ENCODE assay signal across 10 mouse cellular contexts in the genomic region with DNA sequence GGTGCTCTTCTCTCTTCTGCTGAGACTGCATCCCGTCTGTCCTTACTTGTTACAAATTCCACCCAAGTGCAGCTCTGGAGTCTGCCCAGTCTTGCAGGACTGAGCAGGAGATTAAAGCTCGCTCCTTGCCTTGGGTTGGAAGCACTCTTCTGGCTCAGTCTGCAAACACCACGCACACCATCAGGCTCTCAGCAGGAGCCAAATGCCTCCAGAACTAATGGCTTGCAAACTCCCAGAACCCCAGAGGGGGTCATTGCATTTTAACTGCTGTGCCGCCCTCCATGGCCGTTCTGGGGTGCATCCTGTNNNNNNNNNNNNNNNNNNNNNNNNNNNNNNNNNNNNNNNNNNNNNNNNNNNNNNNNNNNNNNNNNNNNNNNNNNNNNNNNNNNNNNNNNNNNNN.
DNase-seq lines count a peak whose midpoint lies in the region; ATAC-seq and TF ChIP-seq lines count a peak whose summit lies in the region.
"Had no signal": no experiment of that assay in that cellular context is flagged by ENCODE, and none has a peak within 500 bp of the region (broad histone marks: within the 10 kb centered on the region; RNA-seq: fewer than 3 reads in every experiment).

No protein-coding gene starts in this region.

- no peak for TF ChIP-seq CTCF in brain, embryonic 14.5 days (IDR thresholded peaks at IDR 0.05; ENCODE audit: borderline replicate concordance, extremely low read depth, insufficient read depth, insufficient read length)

- no peak overlapping the region for H3K9ac ChIP-seq in heart, embryonic 16.5 days (ENCODE audit: low read length)
- no peak overlapping the region for H3K9ac ChIP-seq in embryonic facial prominence, embryonic 15.5 days

- no peak for TF ChIP-seq POLR2A in brain, embryonic 14.5 days (IDR thresholded peaks at IDR 0.05; ENCODE audit: borderline replicate concordance, extremely low read depth, insufficient read depth, insufficient read length, poor library complexity, severe bottlenecking)

- peaks cover 3% of the 10 kb centered on the region for H3K4me1 ChIP-seq in heart, embryonic 16.5 days (ENCODE audit: control insufficient read depth, insufficient read depth, low read length)
- H3K4me1 ChIP-seq in embryonic facial prominence, embryonic 15.5 days, result peaks cover 5% of the 10 kb centered on the region

- H3K4me3 ChIP-seq in heart, embryonic 16.5 days (ENCODE audit: low read length), result no peak overlapping the region
- no peak overlapping the region for H3K4me3 ChIP-seq in embryonic facial prominence, embryonic 15.5 days (replicated peaks)
- H3K4me3 ChIP-seq: erythroblast, embryonic 14.5 days had no signal

- H3K27ac ChIP-seq in heart, embryonic 16.5 days (ENCODE audit: low read length), result no peak overlapping the region
- H3K27ac ChIP-seq in embryonic facial prominence, embryonic 15.5 days (replicated peaks), result no peak overlapping the region

- no peaks in the 10 kb centered on the region for H3K27me3 ChIP-seq in heart, embryonic 16.5 days (ENCODE audit: control insufficient read depth, insufficient read depth, low read length)
- H3K27me3 ChIP-seq in embryonic facial prominence, embryonic 15.5 days, result 0 out of 2 replicates have a peak, but pooled peaks cover 3% of the 10 kb centered on the region

- no peak for ATAC-seq in heart, embryonic 16.5 days (replicated peaks; ENCODE audit: extremely low read depth, insufficient read depth, low FRiP score)
- ATAC-seq in embryonic facial prominence, embryonic 15.5 days (ENCODE audit: insufficient number of reproducible peaks, low FRiP score, low TSS enrichment, low read depth), result no peak

- intact Hi-C loops in heart, postnatal 36 days (cut with DNase I), result loop anchor here (5.0 kb wide), 2 partner anchors 750 to 810 kb away; no protein-coding TSS in a partner anchor
- intact Hi-C loops in gastrocnemius, postnatal 36 days (cut with DNase I), result loop anchor here (5.0 kb wide), 1 partner anchor 265 kb away; no protein-coding TSS in a partner anchor

- peak overlapping the region; percentile 41 for H3K4me2 ChIP-seq in heart, embryonic 16.5 days (ENCODE audit: low read depth, low read length)
- peak overlapping the region; percentile 25; the same call in 1 of the 2 replicates for H3K4me2 ChIP-seq in embryonic facial prominence, embryonic 15.5 days (replicated peaks)

- DNase-seq in heart, postnatal 36 days, result no peak
- peak; percentile 58 for DNase-seq in brain, embryonic 14.5 days (ENCODE audit: low read depth)
- peak; percentile 36 for DNase-seq in mesoderm, embryonic 11.5 days (ENCODE audit: low read depth, low spot score)
- no peak for DNase-seq in gastrocnemius, postnatal 36 days
- DNase-seq in gastrocnemius, adult 18-20 months (ENCODE audit: low spot score), result no peak
- no peak for DNase-seq in adrenal gland, postnatal 4 days (ENCODE audit: low spot score in 2 of 2)
- DNase-seq: spleen, adult 18-20 months had no signal

- no peaks in the 10 kb centered on the region for H3K9me3 ChIP-seq in heart, embryonic 16.5 days (replicated peaks; ENCODE audit: control insufficient read depth, low read length)
- no peaks in the 10 kb centered on the region for H3K9me3 ChIP-seq in embryonic facial prominence, embryonic 15.5 days (replicated peaks)

- no peaks in the 10 kb centered on the region for H3K36me3 ChIP-seq in heart, embryonic 16.5 days (ENCODE audit: control insufficient read depth, insufficient read depth)
- H3K36me3 ChIP-seq in embryonic facial prominence, embryonic 15.5 days, result no peaks in the 10 kb centered on the region

- 10% methylated on average over 5 of the region's 5 CpGs for WGBS in heart, embryonic 16.5 days
- 9% methylated on average over 5 of the region's 5 CpGs for WGBS in embryonic facial prominence, embryonic 15.5 days

Comparison
In these comparisons a context has a peak if more than half of its experiments do, and no peak if none do; other contexts are left out.
1. DNase-seq: peak in brain, embryonic 14.5 days (single experiment) and mesoderm, embryonic 11.5 days (single experiment); none in heart, postnatal 36 days (0 of 2), gastrocnemius, postnatal 36 days (0 of 2), gastrocnemius, adult 18-20 months (single experiment) and adrenal gland, postnatal 4 days (0 of 2).